Mouse (Mus musculus) erythroblast, embryonic 14.5 days (primary cell): ENCODE results near the gene Ttc16.

Source experiments
- GATA1 ChIP-seq: IDR thresholded peaks from 2 replicates; pipeline ENCODE4 v1.6.1; 2012; ENCODE audit warnings: low read length, inconsistent platforms, mixed read lengths
- TAL1 ChIP-seq: IDR thresholded peaks from 3 replicates; pipeline ENCODE4 v1.6.1; 2012; ENCODE audit warnings: low read length, inconsistent platforms, mixed read lengths

- TF ChIP-seq GATA1 (no peak), TAL1 (no peak)
These were observed 53.4 kb downstream of the Ttc16 start for GRCm38 (mm10) chr2:32722046-32722445.
